In the genomic region with DNA sequence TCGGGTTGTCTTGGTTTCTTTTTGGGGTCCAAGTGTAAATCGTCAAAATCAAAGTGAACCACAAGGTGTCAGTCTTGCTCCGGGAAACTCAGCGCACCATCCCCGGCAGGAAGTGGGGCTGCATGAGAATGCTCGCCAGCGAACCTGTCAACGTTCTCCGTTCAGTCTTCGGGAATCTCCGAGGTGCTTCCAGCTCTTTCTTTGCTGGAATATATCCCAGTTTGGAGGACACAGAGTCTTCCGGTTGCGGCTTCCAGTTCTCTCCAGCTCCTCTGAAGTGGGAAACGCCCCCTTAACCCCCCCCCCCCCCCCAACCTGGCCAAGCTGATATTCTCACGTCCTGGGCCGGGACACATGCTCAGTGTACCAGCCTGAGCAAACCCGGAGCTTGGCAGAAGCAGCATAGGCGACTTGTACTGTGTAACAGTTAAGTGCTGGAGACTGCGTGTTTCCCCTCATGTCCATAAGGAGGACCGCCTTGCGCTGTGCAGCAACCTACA, we compare ENCODE assay signal across 7 mouse cellular contexts. TPM values are rescaled to one million over a fixed set of nuclear protein-coding genes. Genes with fewer than 3 reads are reported as not detected.
A peak's percentile ranks its signal among the peaks of the same experiment; 100 is the strongest.
DNase-seq lines count a peak whose midpoint lies in the region; ATAC-seq lines count a peak whose summit lies in the region.

No protein-coding gene starts in this region.

- peak overlapping the region; percentile 58 for H3K4me2 ChIP-seq in intestine, embryonic 16.5 days (ENCODE audit: low read depth, low read length)

- no peak overlapping the region for H3K27ac ChIP-seq in intestine, embryonic 16.5 days (ENCODE audit: low read length)

- no peaks in the 10 kb centered on the region for H3K4me1 ChIP-seq in intestine, embryonic 16.5 days (ENCODE audit: control insufficient read depth, insufficient read depth, low read length)

- peak; percentile 72 to 90 for DNase-seq in adrenal gland, adult (ENCODE audit: inconsistent age in 2 of 2, low spot score in 1 of 2)
- DNase-seq in embryo, embryonic 10 days (ENCODE audit: low spot score), result peak; percentile 91
- DNase-seq in gastrocnemius, postnatal 36 days, result peak; percentile 50 to 54
- DNase-seq in left cerebral cortex, postnatal 25 days (ENCODE audit: low spot score in 2 of 2), result peak; percentile 74 to 84
- peak; percentile 84 for DNase-seq in mesoderm, embryonic 11.5 days (ENCODE audit: low read depth, low spot score)
- DNase-seq in right cerebral cortex, postnatal 4 days, result peak; percentile 71

- WGBS in intestine, embryonic 16.5 days, result 8% methylated on average over 21 of the region's 21 CpGs

- peak; percentile 83 for ATAC-seq in intestine, embryonic 16.5 days

- peak overlapping the region; percentile 34 for H3K4me3 ChIP-seq in intestine, embryonic 16.5 days (ENCODE audit: low read length)

- no peaks in the 10 kb centered on the region for H3K9me3 ChIP-seq in intestine, embryonic 16.5 days (ENCODE audit: control insufficient read depth, low read length)

- peak overlapping the region; percentile 53 for H3K9ac ChIP-seq in intestine, embryonic 16.5 days (ENCODE audit: low read depth, low read length)

- no peaks in the 10 kb centered on the region for H3K27me3 ChIP-seq in intestine, embryonic 16.5 days (replicated peaks; ENCODE audit: control insufficient read depth, insufficient read depth, low read length)

- intact Hi-C loops in gastrocnemius, postnatal 36 days (cut with DNase I), result loop anchor here (1.0 to 10.0 kb wide), 3 partner anchors 212 to 1122 kb away; no protein-coding TSS in a partner anchor
- intact Hi-C loops in left cerebral cortex, postnatal 25 days (cut with DNase I), result loop anchor here (2.0 to 5.0 kb wide), 6 partner anchors 212 to 1118 kb away; a partner anchor contains a TSS

- H3K36me3 ChIP-seq in intestine, embryonic 16.5 days (ENCODE audit: control insufficient read depth, insufficient read depth, low read length), result no peaks in the 10 kb centered on the region; the same call in 1 of the 2 replicates

RNA-seq across cellular contexts. Expression of a gene that starts 10.3 kb away (rescaled TPM):
- 1 to 10 TPM; 2.4 to 2.6 TPM for total RNA-seq in gastrocnemius, postnatal 36 days (2021)
- 0.27 and 0.45 TPM in 2 replicates for polyA plus RNA-seq in intestine, embryonic 16.5 days (2015; fragmentation: Nextera tagmentation; extraction: Ambion mirVana)
- 1 to 10 TPM; 2.4 to 3.4 TPM for total RNA-seq in left cerebral cortex, postnatal 25 days (2021)

RNA-seq across cellular contexts. Expression of a gene that starts 47.1 kb away (rescaled TPM):
- 10 to 100 TPM; 20.3 to 31.9 TPM for total RNA-seq in gastrocnemius, postnatal 36 days (2021)
- polyA plus RNA-seq in intestine, embryonic 16.5 days (2015; fragmentation: Nextera tagmentation; extraction: Ambion mirVana), result 60.0 and 65.2 TPM in 2 replicates
- total RNA-seq in left cerebral cortex, postnatal 25 days (2021), result 10 to 100 TPM; 23.5 to 28.8 TPM
